Mouse (Mus musculus): ENCODE results near the gene Gm13212.
"Not testable (repeated sequence)": the region's sequence is repeated elsewhere in the genome, so short reads cannot be mapped to it uniquely, and the experiment has no call there.

Gm13212 gene

DNA sequence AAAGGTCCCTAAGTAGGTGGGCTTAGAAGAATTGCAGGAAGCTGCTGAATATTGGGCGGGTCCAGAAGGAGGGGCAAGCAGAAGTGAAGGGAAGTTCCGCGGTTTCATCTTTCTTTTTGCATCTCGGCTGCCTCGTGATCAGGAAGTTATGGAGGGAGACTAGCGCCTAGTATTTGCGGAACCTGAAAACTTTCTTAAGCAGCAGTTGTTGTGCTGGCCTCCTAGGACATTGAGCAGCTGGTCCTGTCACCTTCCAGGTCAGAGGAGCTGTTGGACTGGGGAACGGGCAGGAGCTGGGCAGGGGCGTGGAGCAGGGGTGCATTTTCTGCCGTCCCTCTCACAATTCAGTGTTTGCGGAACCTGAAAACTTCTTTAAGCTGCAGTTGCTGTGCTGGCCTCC is at the start of gene Gm13212:
Gm13212 (plus strand) TSS at position 89 of the 400 bp plus-strand sequence.
- peak; percentile 66 for DNase-seq (ENCODE audit: low read depth, low spot score)

- DNase-seq (ENCODE audit: low read depth, low spot score) = not testable (repeated sequence)
Measured at GRCm38 (mm10) chr4:145543861-145544260, 41.1 kb upstream of the Gm13212 start.

GRCm38 (mm10) chr4:145545106-145545505 is 39.9 kb upstream of the Gm13212 start:
- not testable (repeated sequence) for DNase-seq (ENCODE audit: low read depth, low spot score)

GRCm38 (mm10) chr4:145545734-145546349 is 39.1 kb upstream of the Gm13212 start:
- not testable (repeated sequence) for DNase-seq (ENCODE audit: low read depth, low spot score)

DNA sequence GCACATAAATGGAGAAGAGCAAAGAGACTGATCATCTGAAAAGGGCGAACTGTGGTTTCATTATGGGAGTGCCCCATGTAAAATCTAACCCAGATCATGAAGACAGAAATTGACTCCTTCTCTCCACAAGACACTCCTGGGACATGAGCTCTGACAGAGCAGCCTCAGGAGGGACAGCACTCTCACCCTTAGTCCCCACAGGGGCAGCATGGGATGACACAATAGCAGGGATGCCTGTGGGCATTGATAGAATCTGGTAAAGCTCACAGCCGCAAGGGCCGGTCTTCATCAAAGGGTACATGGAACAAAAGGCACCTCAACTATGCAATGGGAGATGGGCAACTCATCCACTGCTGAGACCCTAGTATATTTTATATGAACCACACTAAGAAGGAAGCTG is 38.5 kb upstream of the Gm13212 start:
- DNase-seq (ENCODE audit: low read depth, low spot score) = not testable (repeated sequence)

GRCm38 (mm10) chr4:145556680-145557079 is 28.3 kb upstream of the Gm13212 start:
- DNase-seq (ENCODE audit: low read depth, low spot score) = no peak

DNA sequence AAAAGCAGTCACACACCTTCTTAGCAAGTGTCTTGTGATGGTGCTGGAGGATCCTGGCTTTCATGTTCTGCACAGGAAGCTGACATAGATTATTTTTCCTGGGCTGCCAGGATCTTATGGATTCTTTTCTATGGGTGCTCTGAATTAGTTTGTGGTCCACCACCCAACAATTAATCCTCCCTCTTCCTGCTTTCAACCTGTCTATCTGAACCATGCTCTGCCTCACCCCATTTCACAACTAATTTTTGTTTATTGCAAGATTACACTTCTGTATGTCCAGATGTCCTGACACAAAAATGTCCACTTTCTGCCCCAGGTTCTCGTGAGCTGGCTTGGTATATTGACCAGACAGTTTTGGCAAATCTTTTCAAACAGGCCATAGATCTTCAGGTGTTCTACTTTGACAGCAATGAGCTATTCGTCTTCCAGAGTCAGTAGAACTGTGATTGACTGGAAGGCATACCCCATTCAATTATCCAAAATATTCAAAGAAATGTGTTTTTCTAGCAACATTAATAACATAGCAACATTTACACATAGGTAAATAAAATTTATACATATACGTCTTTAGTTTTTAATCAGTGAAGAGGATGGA is 25.4 kb upstream of the Gm13212 start:
- DNase-seq (ENCODE audit: low read depth, low spot score) = no peak

- DNase-seq (ENCODE audit: low read depth, low spot score) = no peak
Measured at GRCm38 (mm10) chr4:145564111-145564821, 20.7 kb upstream of the Gm13212 start.

DNA sequence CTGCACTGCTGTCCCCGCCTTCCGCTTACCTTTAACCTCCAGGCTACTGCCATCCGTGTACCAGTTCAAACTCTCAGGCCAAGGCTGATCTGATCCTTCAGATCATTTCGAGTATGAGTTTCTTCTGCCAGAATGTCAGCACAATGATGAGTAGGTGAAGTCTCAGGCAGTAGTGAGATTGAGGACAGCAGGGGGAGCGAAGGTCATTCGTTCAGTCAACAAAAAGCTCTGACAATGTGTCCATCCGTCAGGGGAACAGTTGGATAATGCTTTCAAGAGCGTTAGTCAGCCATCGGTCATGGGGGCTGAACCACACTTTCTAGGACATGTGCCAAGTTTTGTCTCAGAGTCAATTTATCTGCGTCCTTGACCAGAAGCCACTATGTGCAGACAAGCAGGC is 14.5 kb upstream of the Gm13212 start:
- not testable (repeated sequence) for DNase-seq (ENCODE audit: low read depth, low spot score)

GRCm38 (mm10) chr4:145576623-145577022 is 8.3 kb upstream of the Gm13212 start:
- not testable (repeated sequence) for DNase-seq (ENCODE audit: low read depth, low spot score)

DNA sequence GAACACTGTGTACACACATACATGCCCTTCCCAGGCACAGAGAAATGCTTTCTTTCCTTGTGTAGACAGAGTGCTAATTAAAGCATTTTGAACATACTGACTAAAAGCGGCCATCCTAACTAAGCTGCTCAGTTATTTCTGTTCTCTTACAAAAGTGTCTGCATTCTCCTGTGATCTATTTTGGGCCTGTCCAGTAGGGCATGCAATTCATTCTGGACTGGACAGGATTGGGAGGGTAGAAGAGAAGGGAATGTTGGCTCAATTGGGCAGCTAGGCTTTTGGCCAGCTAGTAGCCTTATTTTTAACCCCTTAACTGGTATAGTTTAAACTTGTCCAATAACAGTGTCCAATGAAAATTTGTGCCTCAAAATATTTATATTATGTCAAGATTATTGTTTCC is 4.6 kb upstream of the Gm13212 start:
- not testable (repeated sequence) for DNase-seq (ENCODE audit: low read depth, low spot score)

GRCm38 (mm10) chr4:145586046-145586445 is 1.1 kb downstream of the Gm13212 start:
- DNase-seq (ENCODE audit: low read depth, low spot score) = not testable (repeated sequence)

DNA sequence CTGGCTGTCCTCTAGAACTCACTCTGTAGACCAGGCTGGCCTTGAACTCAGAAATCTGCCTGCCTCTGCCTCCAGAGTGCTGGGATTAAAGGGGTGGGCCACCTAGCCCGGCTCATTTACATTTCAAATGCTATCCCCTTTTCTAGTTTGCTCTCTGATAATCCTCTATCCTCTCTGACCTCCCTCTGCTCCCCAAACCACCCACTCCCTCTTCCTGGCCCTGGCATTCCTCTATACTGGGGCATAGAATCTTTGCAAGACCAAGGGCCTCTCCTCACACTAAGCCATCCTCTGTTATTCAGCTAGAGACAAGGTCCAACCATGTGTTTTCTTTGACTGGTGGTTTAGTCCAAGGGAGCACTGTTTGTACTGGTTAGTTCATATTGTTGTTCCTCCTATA is 9.2 kb downstream of the Gm13212 start:
- DNase-seq (ENCODE audit: low read depth, low spot score) = not testable (repeated sequence)

GRCm38 (mm10) chr4:145594798-145595197 is 9.8 kb downstream of the Gm13212 start:
- not testable (repeated sequence) for DNase-seq (ENCODE audit: low read depth, low spot score)

DNA sequence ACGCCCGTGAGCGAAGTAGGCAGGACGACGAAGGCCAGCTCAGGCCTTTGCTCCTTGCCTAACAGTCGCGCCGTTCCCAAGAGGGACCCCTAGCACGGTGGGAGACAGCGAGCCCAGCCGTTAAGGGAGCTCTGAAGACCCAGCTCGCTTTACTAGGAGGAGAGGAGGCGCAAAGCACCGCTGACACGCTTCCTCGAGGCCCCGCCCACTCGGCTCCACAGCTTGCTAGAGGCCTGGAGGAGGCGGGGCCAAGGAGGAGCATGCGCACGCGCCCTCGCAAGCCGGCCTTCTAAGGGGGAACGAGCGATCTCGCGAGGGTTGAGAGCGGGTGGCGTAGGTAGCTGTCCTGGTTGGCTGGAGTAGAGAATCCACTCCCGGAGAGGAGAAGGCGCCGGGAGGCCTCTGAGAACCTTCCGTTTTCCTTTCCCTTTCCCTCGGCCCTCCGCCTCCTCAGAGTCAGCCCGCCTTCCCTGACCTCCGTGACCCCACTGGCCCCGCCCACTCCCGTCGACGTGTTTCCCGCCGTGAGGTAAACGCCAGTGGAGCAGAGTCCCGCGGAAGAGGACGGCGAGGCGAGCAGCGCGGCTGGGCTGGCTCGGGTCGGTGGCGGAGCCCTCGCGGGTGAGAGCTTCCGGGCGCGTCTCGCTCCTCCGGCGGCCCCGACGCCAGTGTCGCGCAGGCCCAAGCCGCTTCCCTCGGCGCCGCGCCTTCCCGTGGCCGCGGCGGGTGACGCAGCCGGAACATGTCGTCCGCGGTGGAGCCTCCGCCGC is 55.6 kb downstream of the Gm13212 start:
- DNase-seq (ENCODE audit: low read depth, low spot score) = not testable (repeated sequence)

GRCm38 (mm10) chr4:145670385-145670784 is 85.4 kb downstream of the Gm13212 start, which contains the start of gene Zfp980:
TSS of gene Zfp980 (plus strand) at chr4:145670685.
- DNase-seq (ENCODE audit: low read depth, low spot score) = not testable (repeated sequence)

- not testable (repeated sequence) for DNase-seq (ENCODE audit: low read depth, low spot score)
Measured at GRCm38 (mm10) chr4:145674286-145674780, 89.4 kb downstream of the Gm13212 start.

All from CD4-positive helper T cell, adult 2 months (primary cell).